Mouse (Mus musculus) neural tube, embryonic 14.5 days (tissue): ENCODE data around the gene Dhx35. TPM values are rescaled to one million over a fixed set of nuclear protein-coding genes. Genes with fewer than 3 reads are reported as not detected.

Source experiments
- ATAC-seq: fragments of 200-750 bp; cut with Nextera tagmentation; 2 replicates; pipeline ENCODE4 v1.8.0; 2017; ENCODE audit warnings: low read depth, mild to moderate bottlenecking, moderate TSS enrichment, moderate library complexity
- H3K27ac ChIP-seq: fragments of 300-500 bp; sonication (generic); 2 replicates; pipeline ENCODE4 v1.5.1; 2014; ENCODE audit warnings: low read depth, mild to moderate bottlenecking, control low read depth, low read length, moderate library complexity, mixed read lengths
- H3K27me3 ChIP-seq: fragments of 300-500 bp; sonication (generic); 2 replicates; pipeline ENCODE4 v1.6.1; 2014; ENCODE audit warnings: low read length; ENCODE audit not compliant: control insufficient read depth, insufficient read depth
- H3K36me3 ChIP-seq: fragments of 300-500 bp; sonication (generic); 2 replicates; pipeline ENCODE4 v1.6.1; 2014; ENCODE audit warnings: low read length, mixed read lengths; ENCODE audit not compliant: control insufficient read depth, insufficient read depth
- H3K4me1 ChIP-seq: fragments of 300-500 bp; sonication (generic); 2 replicates; pipeline ENCODE4 v1.6.1; 2014; ENCODE audit warnings: low read length; ENCODE audit not compliant: control insufficient read depth, insufficient read depth
- H3K4me2 ChIP-seq: fragments of 300-500 bp; sonication (generic); 2 replicates; pipeline ENCODE4 v1.6.1; 2014; ENCODE audit warnings: mild to moderate bottlenecking, low read depth, low read length, control low read depth
- H3K4me3 ChIP-seq: fragments of 300-500 bp; sonication (generic); 2 replicates; pipeline ENCODE4 v1.5.1; 2014; ENCODE audit warnings: low read depth, low read length, control low read depth, mixed read lengths
- H3K9ac ChIP-seq: fragments of 300-500 bp; sonication (generic); replicated peaks from 2 replicates; pipeline ENCODE4 v1.6.1; 2014; ENCODE audit warnings: low read depth, mild to moderate bottlenecking, control low read depth, low read length, mixed read lengths
- H3K9me3 ChIP-seq: fragments of 300-500 bp; sonication (generic); 2 replicates; pipeline ENCODE4 v1.6.1; 2016; ENCODE audit warnings: low read length; ENCODE audit not compliant: control insufficient read depth
- WGBS: fragments of 180-500 bp; shearing (Covaris S2); extraction: QIAGEN DNeasy Blood & Tissue Kit; methylation state at CpG from one replicate; pipeline ENCODE4 v1.1.7; 2014; 5-methylcytosine and 5-hydroxymethylcytosine counted together
- polyA plus RNA-seq: library from polyadenylated mRNA; unstranded; fragments of >200 nt; fragmentation: Nextera tagmentation; extraction: Ambion mirVana; gene quantifications from 2 replicates; pipeline ENCODE4 v1.2.1, GENCODE M21; 2014

Gene Dhx35
- polyA plus RNA-seq, 1 experiment from 2014 or later: 14.5 TPM

- H3K9me3 ChIP-seq: no peaks in the 10 kb centered on the region
Observed at GRCm38 (mm10) chr2:158786927-158787795, 7.4 kb upstream of the Dhx35 start.

DNA sequence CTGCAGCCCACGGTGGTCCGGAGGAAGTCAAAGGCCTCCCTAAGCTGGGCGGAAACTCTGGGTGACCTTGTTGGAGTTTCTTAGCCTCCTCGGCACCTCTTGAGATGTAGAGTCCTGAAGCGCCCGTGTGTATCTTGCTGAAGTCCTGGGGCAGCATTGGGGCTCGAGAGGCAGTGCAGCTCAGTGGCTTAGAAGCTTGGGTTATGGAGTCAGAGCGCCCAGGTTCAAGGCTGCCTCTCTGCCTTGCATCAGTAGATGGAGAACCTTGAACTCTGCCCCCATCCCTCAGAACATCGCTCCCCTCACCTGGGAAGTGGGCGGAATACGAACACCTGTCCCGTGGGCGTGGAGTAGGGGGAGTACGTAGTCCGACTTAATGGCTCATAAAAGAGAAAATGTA is 436 bp downstream of the Dhx35 start:
- no peaks in the 10 kb centered on the region for H3K27me3 ChIP-seq
- peak overlapping the region; percentile 77 for H3K4me2 ChIP-seq
- no peaks in the 10 kb centered on the region for H3K36me3 ChIP-seq
- H3K4me3 ChIP-seq: peak overlapping the region; percentile 67
- ATAC-seq: no peak; the same call in 1 of the 2 replicates
- H3K9me3 ChIP-seq: no peaks in the 10 kb centered on the region
- peak overlapping the region; percentile 67 for H3K9ac ChIP-seq
- peaks cover 9% of the 10 kb centered on the region; the same call in 1 of the 2 replicates for H3K4me1 ChIP-seq
- 12% methylated on average over 15 of the region's 15 CpGs for WGBS
- H3K27ac ChIP-seq: peak overlapping the region; percentile 68

More at GRCm38 (mm10) chr2:158786927-158787795, 7.4 kb upstream of the Dhx35 start:
- Histone ChIP-seq H3K4me1 (no peaks in the 10 kb centered on the region), H3K9ac (no peak overlapping the region), H3K4me2 (no peak overlapping the region), H3K27me3 (no peaks in the 10 kb centered on the region), H3K27ac (no peak overlapping the region), H3K4me3 (no peak overlapping the region), H3K36me3 (no peaks in the 10 kb centered on the region)
- ATAC-seq: no peak
- WGBS: 78% methylated on average over 14 of the region's 14 CpGs

DNA sequence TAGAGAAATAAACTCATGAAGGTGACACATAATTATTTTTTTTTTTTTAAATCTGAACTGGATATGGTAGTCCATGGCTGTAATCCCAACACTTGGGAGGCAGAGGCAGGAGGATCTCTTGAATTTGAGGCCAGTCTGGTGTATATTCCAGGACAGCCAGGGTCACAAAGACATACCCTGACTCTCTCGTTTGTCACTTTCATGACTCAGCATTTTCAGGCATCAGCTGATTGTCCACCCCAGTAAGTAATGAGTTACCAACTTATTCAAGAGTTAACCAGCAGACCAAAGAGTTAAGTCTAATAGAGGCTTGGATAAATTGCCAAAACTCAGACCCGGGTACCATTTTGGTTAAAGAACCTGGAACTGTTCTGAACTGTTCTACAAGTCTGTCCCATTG is 1.3 kb downstream of the Dhx35 start:
- Histone ChIP-seq H3K27me3 (no peaks in the 10 kb centered on the region), H3K27ac (no peak overlapping the region), H3K36me3 (no peaks in the 10 kb centered on the region), H3K4me1 (peaks cover 9% of the 10 kb centered on the region; the same call in 1 of the 2 replicates), H3K9ac (no peak overlapping the region), H3K4me2 (no peak overlapping the region), H3K9me3 (no peaks in the 10 kb centered on the region), H3K4me3 (no peak overlapping the region)
- WGBS: 93% methylated on average over 2 of the region's 2 CpGs
- ATAC-seq: no peak

- Histone ChIP-seq H3K9me3 (no peaks in the 10 kb centered on the region), H3K36me3 (peaks cover 9% of the 10 kb centered on the region), H3K4me3 (no peak overlapping the region), H3K27ac (no peak overlapping the region), H3K9ac (no peak overlapping the region), H3K4me1 (0 out of 2 replicates have a peak, but pooled peaks cover 3% of the 10 kb centered on the region), H3K4me2 (no peak overlapping the region), H3K27me3 (no peaks in the 10 kb centered on the region)
- no peak for ATAC-seq
- 48% methylated on average over 4 of the region's 4 CpGs for WGBS
Observed at GRCm38 (mm10) chr2:158799328-158799727, 4.7 kb downstream of the Dhx35 start.

DNA sequence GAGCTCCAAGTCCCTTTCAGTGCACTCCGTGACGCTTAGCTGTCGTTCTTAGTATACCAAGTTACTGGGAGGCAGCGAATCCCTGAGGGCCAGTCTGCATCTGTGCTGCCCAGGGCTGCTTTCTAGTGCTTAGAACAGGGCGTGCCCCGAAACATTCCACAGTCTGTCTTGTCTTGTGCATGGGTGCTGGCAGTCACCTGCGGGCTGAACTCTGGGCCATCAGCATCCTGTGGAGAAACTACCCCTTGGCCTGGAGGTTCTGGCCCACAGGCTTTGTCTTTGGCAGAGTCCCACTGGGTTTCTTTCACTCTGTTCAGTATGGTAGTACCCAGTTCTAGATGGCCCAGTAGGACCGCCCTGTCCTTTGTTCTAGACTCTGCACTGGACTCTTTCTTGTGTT is 6.2 kb downstream of the Dhx35 start:
- Histone ChIP-seq H3K4me2 (no peak overlapping the region), H3K9ac (no peak overlapping the region), H3K27me3 (no peaks in the 10 kb centered on the region), H3K36me3 (peaks cover 9% of the 10 kb centered on the region), H3K9me3 (no peaks in the 10 kb centered on the region), H3K4me3 (no peak overlapping the region), H3K4me1 (no peaks in the 10 kb centered on the region), H3K27ac (no peak overlapping the region)
- 94% methylated on average over 8 of the region's 8 CpGs for WGBS
- ATAC-seq: no peak

- 93% methylated on average over 8 of the region's 8 CpGs for WGBS
- peaks cover 9% of the 10 kb centered on the region for H3K36me3 ChIP-seq
- H3K9me3 ChIP-seq: no peaks in the 10 kb centered on the region
- no peak overlapping the region for H3K4me3 ChIP-seq
- H3K4me1 ChIP-seq: no peaks in the 10 kb centered on the region
- no peaks in the 10 kb centered on the region for H3K27me3 ChIP-seq
- H3K9ac ChIP-seq: no peak overlapping the region
- no peak overlapping the region for H3K27ac ChIP-seq
- no peak for ATAC-seq
- no peak overlapping the region for H3K4me2 ChIP-seq
Observed at GRCm38 (mm10) chr2:158803575-158803974, 9.0 kb downstream of the Dhx35 start.

GRCm38 (mm10) chr2:158815686-158816085 is 21.1 kb downstream of the Dhx35 start:
- Histone ChIP-seq H3K4me2 (no peak overlapping the region), H3K27me3 (no peaks in the 10 kb centered on the region), H3K9ac (no peak overlapping the region), H3K36me3 (no peaks in the 10 kb centered on the region), H3K27ac (no peak overlapping the region), H3K9me3 (no peaks in the 10 kb centered on the region), H3K4me3 (no peak overlapping the region), H3K4me1 (no peaks in the 10 kb centered on the region)
- ATAC-seq: no peak

DNA sequence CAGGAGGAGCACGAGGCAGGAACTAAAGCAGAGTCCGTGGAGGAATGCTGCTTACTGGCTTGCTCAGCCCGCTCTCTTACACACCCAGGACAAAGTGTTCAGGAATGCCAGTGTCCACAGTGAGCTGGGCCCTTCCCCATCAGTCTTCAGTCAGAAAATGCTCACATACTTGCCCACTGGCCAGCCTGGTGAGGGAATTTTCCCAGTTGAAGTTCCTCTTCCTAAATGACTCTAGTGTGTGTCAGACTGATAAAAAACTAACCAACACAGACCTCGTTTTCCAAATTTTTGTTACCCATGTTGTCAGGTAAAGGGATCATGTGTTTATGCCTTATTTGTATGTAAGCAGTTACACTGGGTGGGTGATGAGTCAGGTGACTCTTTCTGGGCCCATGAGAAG is 21.6 kb downstream of the Dhx35 start:
- WGBS: 93% methylated on average over 4 of the region's 4 CpGs
- Histone ChIP-seq H3K4me3 (no peak overlapping the region), H3K4me1 (no peaks in the 10 kb centered on the region), H3K4me2 (no peak overlapping the region), H3K36me3 (no peaks in the 10 kb centered on the region), H3K27me3 (no peaks in the 10 kb centered on the region), H3K9ac (no peak overlapping the region), H3K9me3 (no peaks in the 10 kb centered on the region), H3K27ac (no peak overlapping the region)
- ATAC-seq: no peak

DNA sequence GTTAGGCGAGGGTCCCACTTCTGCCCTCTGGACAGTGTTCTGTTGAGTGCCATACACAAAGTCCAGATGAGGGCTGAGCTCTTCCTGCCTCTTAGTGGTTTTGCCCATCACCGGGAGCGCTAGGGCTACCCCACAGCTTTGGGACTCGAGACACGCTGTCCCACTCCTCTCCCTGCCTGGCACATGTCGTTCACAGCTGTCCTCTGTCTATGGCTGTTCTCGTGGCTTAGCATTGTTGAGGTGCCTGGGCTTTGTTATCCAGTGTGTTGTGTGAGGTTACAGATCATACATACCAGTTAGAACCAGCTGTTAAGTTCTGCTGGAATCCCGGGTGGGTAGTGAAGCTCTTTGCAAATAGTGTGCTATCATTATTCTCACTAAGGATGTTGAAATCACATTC is 23.1 kb downstream of the Dhx35 start:
- Histone ChIP-seq H3K4me3 (no peak overlapping the region), H3K4me1 (no peaks in the 10 kb centered on the region), H3K27me3 (no peaks in the 10 kb centered on the region), H3K4me2 (no peak overlapping the region), H3K9me3 (no peaks in the 10 kb centered on the region), H3K9ac (no peak overlapping the region), H3K27ac (no peak overlapping the region), H3K36me3 (no peaks in the 10 kb centered on the region)
- WGBS: 85% methylated on average over 8 of the region's 8 CpGs
- ATAC-seq: no peak
